Mouse (Mus musculus) lung, postnatal 0 days (tissue): ENCODE results near the gene Bahd1. TPM values are rescaled to one million over a fixed set of nuclear protein-coding genes. Genes with fewer than 3 reads are reported as not detected.
A peak's percentile ranks its signal among the peaks of the same experiment; 100 is the strongest.

Source experiments
- ATAC-seq: fragments of 200-750 bp; cut with Nextera tagmentation; 2 replicates; pipeline ENCODE4 v1.8.0; 2017; ENCODE audit warnings: moderate library complexity
- DNase-seq: peaks from one replicate; pipeline ENCODE4 v3.0.0-alpha.2; 2016; ENCODE audit warnings: low spot score
- H3K27ac ChIP-seq: fragments of 300-500 bp; sonication (generic); 2 replicates; pipeline ENCODE4 v1.5.1; 2014; ENCODE audit warnings: antibody characterized with exemption, mild to moderate bottlenecking, low read length, mixed read lengths
- H3K27me3 ChIP-seq: fragments of 300-500 bp; sonication (generic); replicated peaks from 2 replicates; pipeline ENCODE4 v1.6.1; 2014; ENCODE audit warnings: low read length, mixed read lengths; ENCODE audit not compliant: insufficient read depth
- H3K36me3 ChIP-seq: fragments of 300-500 bp; sonication (generic); 2 replicates; pipeline ENCODE4 v1.6.1; 2014; ENCODE audit warnings: low read length, mixed read lengths; ENCODE audit not compliant: insufficient read depth
- H3K4me1 ChIP-seq: fragments of 300-500 bp; sonication (generic); 2 replicates; pipeline ENCODE4 v1.6.1; 2014; ENCODE audit warnings: antibody characterized with exemption, low read depth, low read length, mixed read lengths; ENCODE audit not compliant: insufficient read depth
- H3K4me2 ChIP-seq: fragments of 300-500 bp; sonication (generic); replicated peaks from 2 replicates; pipeline ENCODE4 v1.6.1; 2014; ENCODE audit warnings: low read depth, mild to moderate bottlenecking, low read length, moderate library complexity, mixed read lengths
- H3K4me3 ChIP-seq: fragments of 300-500 bp; sonication (generic); 2 replicates; pipeline ENCODE4 v1.5.1; 2014; ENCODE audit warnings: low read depth, low read length
- H3K9ac ChIP-seq: fragments of 300-500 bp; sonication (generic); replicated peaks from 2 replicates; pipeline ENCODE4 v1.6.1; 2014; ENCODE audit warnings: low read depth, mild to moderate bottlenecking
- H3K9me3 ChIP-seq: fragments of 300-500 bp; sonication (generic); 2 replicates; pipeline ENCODE4 v1.6.1; 2016; ENCODE audit warnings: low read length, mixed read lengths
- CTCF ChIP-seq: IDR thresholded peaks from 2 replicates; pipeline ENCODE4 v1.5.1; 2016; ENCODE audit warnings: antibody characterized with exemption, mild to moderate bottlenecking
- EP300 ChIP-seq: IDR thresholded peaks from 2 replicates; pipeline ENCODE4 v1.6.1; 2016; ENCODE audit warnings: antibody characterized with exemption, mild to moderate bottlenecking, control low read depth
- WGBS: fragments of 180-500 bp; shearing (Covaris S2); extraction: QIAGEN DNeasy Blood & Tissue Kit; methylation state at CpG from one replicate; pipeline ENCODE4 v1.1.7; 2014; 5-methylcytosine and 5-hydroxymethylcytosine counted together
- polyA plus RNA-seq: library from polyadenylated mRNA; unstranded; fragments of >200 nt; fragmentation: Nextera tagmentation; extraction: Ambion mirVana; gene quantifications from 2 replicates; pipeline ENCODE4 v1.2.1, GENCODE M21; 2015

The Bahd1 gene
- polyA plus RNA-seq, 1 experiment from 2014 or later, result 5.4 TPM

DNA sequence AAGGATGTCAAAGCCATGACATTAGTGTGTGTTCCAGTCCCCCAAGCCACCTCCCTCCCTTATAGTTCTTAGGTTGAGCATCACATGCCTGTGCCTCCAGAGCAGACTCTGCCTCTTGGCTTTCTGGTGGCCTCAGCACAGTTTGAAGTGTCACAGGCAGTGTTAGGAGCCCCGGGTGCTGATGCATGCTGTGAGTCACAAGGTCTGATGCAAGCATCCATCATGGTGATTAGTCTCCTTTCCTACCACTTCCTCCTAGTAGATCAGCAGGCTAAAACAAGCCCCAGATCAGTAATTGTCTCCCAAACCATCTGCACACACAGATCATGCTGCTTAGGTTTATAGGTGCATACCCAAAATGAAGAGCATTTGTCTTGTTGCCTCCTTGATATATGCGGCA lies 61.4 kb downstream of the Bahd1 start:
- no peak for ATAC-seq
- Histone ChIP-seq H3K4me1 (no peaks in the 10 kb centered on the region), H3K4me2 (no peak overlapping the region), H3K4me3 (no peak overlapping the region), H3K9me3 (no peaks in the 10 kb centered on the region), H3K27ac (no peak overlapping the region), H3K36me3 (no peaks in the 10 kb centered on the region), H3K9ac (no peak overlapping the region), H3K27me3 (no peaks in the 10 kb centered on the region)
- 39% methylated on average over 2 of the region's 2 CpGs for WGBS
- TF ChIP-seq EP300 (no peak), CTCF (no peak)
- DNase-seq, result peak; percentile 20

DNA sequence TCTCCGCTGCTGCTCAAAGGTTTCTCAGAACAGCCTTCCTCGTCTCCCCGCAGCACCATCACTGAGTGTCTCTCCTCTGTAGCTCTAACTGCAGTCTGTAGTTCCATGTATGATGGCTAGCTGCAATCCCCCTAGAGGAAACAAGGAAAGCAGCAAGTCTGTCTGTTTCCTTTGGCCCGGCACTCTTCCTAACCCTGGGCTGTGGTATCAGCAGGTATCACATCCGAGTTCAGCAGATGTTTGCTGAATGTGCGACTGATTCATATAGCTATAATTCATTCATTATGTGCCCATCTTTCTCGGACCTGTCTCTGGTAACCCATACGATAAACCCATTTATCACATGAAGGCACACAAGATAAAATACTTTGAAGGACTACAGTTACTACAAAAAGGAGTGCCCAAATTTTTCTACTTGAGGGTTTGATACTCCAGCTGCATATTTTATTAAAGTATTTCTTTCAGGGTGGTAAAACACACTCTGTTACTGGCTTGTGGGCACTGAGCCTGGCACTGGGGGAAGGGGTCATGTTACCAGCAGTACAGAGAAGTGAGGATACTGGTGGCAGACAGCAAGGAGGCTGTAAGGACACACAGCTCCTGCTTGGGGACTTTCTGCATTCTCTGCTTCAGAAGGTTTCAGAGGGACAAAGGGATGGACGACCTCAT lies 63.0 kb downstream of the Bahd1 start:
- Histone ChIP-seq H3K4me2 (no peak overlapping the region), H3K4me3 (no peak overlapping the region), H3K27me3 (no peaks in the 10 kb centered on the region), H3K9me3 (no peaks in the 10 kb centered on the region), H3K4me1 (no peaks in the 10 kb centered on the region), H3K27ac (no peak overlapping the region), H3K9ac (no peak overlapping the region), H3K36me3 (no peaks in the 10 kb centered on the region)
- no peak for ATAC-seq
- peak; percentile 39 for TF ChIP-seq CTCF
- no peak for TF ChIP-seq EP300
- WGBS, result 44% methylated on average over 9 of the region's 9 CpGs
- DNase-seq, result no peak

DNA sequence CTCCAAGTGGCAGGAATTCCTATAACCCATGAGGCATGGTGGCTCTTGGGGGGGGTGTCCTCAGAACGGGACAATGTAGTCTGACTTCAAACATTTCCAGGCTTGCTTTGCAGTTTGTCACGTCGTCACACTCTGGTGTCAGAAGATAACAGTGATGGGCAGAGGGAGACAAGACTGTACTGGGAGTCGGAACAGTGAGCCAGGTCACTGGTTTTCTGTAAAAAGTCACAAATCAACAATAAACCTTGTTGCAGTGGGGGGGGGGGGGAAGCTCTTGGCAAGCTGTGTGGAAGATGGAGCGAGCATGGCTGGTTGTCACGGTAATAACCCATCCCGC lies 63.5 kb downstream of the Bahd1 start:
- no peaks in the 10 kb centered on the region for H3K4me1 ChIP-seq
- WGBS, result 42% methylated on average over 7 of the region's 7 CpGs
- no peak for DNase-seq

DNA sequence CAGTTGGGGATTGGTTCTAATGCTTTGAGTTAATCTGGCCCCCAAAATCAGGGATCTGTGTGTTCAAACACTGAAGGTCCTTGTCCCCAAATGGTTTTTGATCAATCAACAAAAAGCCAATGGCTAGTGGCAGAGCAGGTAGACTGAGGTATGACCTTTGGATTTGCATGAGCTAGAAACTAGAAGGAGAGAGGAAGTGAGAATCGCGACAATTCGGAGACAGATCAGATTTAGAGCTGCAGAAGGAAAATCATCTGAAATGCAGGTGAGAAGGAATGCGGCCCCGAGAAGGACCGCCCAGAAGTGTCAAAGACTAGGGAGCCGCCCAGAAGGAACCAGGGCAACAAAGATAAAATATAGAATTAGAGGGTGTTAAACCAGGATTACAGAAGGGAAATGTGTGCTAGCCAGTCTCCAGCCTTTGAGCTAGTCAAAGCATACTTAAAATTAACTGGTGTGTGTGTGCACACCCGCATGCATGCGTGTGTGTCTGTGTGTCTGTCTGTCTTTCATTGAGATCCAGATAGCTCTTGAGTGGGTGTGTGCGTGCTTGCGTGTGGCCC lies 69.5 kb downstream of the Bahd1 start:
- Histone ChIP-seq H3K27me3 (0 out of 2 replicates have a peak, but pooled peaks cover 3% of the 10 kb centered on the region), H3K4me3 (no peak overlapping the region), H3K27ac (no peak overlapping the region), H3K4me1 (no peaks in the 10 kb centered on the region), H3K9ac (no peak overlapping the region), H3K9me3 (no peaks in the 10 kb centered on the region), H3K4me2 (no peak overlapping the region), H3K36me3 (no peaks in the 10 kb centered on the region)
- WGBS, result 80% methylated on average over 11 of the region's 11 CpGs
- no peak for TF ChIP-seq CTCF
- TF ChIP-seq EP300, result no peak
- DNase-seq (no peak), ATAC-seq (no peak)

More for the DNA sequence above, 63.5 kb downstream of the Bahd1 start:
- no peak overlapping the region for H3K4me3 ChIP-seq
- TF ChIP-seq EP300 (no peak), CTCF (no peak)
- H3K9me3 ChIP-seq, result no peaks in the 10 kb centered on the region
- no peak for ATAC-seq
- no peaks in the 10 kb centered on the region for H3K27me3 ChIP-seq
- H3K27ac ChIP-seq, result no peak overlapping the region
- no peaks in the 10 kb centered on the region for H3K36me3 ChIP-seq
- no peak overlapping the region for H3K9ac ChIP-seq
- no peak overlapping the region for H3K4me2 ChIP-seq

DNA sequence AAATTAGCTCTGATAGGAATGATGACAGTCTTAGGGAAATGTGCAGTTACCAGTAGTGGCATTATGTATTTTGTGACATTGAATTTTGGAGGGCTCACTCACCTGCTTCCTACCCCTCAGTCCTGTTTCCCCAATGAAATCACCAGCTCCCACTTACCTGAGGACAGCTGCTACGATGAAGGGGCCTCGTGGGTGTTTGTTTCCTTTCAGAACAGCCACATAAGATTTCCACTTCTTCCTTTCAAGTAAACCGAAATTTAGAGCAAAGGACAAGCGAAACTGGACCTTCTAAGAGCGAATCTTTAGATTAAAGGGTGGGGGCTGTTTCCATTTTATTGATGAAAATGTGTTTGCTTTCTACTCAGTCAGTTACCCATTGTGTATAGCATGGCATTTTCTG lies 71.9 kb downstream of the Bahd1 start:
- DNase-seq (no peak), ATAC-seq (no peak)
- Histone ChIP-seq H3K36me3 (no peaks in the 10 kb centered on the region), H3K4me1 (no peaks in the 10 kb centered on the region), H3K9ac (no peak overlapping the region), H3K27ac (no peak overlapping the region), H3K27me3 (0 out of 2 replicates have a peak, but pooled peaks cover 9% of the 10 kb centered on the region), H3K9me3 (no peaks in the 10 kb centered on the region), H3K4me2 (no peak overlapping the region), H3K4me3 (no peak overlapping the region)
- TF ChIP-seq CTCF (no peak), EP300 (no peak)
- 69% methylated on average over 5 of the region's 5 CpGs for WGBS

DNA sequence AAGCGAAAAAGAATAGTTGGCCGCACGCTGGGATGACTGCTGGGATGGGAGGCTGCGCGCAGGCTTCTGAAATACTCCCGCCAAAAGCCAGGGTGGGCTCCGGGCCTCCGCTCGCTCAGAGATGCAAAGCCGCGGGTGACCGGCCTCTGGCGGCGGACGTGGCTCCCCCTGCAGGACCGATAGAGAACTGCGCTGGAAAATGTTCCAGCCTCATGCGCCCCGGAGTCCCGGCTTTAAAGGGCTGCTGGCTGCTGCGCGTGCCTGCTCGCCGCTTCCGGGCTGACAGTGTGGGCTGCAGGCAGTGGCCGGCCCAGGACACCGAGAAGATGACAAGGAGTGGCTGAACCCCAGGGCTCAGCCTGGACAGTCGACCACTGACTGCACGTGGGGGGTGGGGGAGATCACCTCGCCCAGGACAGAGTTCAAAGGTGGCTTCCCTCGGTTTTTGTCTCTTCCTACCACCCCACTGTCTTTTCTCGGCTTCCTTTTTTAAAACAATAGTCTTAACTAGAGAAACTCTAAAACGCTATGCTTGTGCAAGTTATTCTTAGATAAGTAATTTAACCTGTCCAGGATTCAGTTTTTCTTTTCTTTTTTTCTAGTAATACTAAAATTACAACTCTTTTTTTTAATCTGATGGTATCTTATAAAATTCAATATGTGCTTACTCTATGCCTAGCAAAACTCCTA lies 72.7 kb downstream of the Bahd1 start:
- TF ChIP-seq CTCF, result peak; percentile 91
- TF ChIP-seq EP300, result no peak
- DNase-seq (peak; percentile 91), ATAC-seq (peak; percentile 70)
- under 1% methylated on average over 33 of the region's 33 CpGs for WGBS
- 0 out of 2 replicates have a peak overlapping the region, but pooled peaks have one; percentile 10 for H3K4me3 ChIP-seq
- H3K4me2 ChIP-seq, result peak overlapping the region; percentile 56
- no peaks in the 10 kb centered on the region for H3K4me1 ChIP-seq
- no peak overlapping the region for H3K9ac ChIP-seq
- H3K9me3 ChIP-seq, result no peaks in the 10 kb centered on the region
- no peaks in the 10 kb centered on the region for H3K36me3 ChIP-seq
- 0 out of 2 replicates have a peak, but pooled peaks cover 9% of the 10 kb centered on the region for H3K27me3 ChIP-seq
- no peak overlapping the region for H3K27ac ChIP-seq

Other genes with a start within 250 kb of the Bahd1 start
- 1.1 and 2.0 TPM in 2 replicates for gene Pak6, start 237.1 kb upstream of the Bahd1 start, polyA plus RNA-seq
- gene Ankrd63, start 196.4 kb upstream of the Bahd1 start, polyA plus RNA-seq, result 0.02 and 0.05 TPM in 2 replicates
- 1.6 TPM in 2 replicates for gene Plcb2, start 171.9 kb upstream of the Bahd1 start, polyA plus RNA-seq
- gene Inafm2, start 154.6 kb upstream of the Bahd1 start, polyA plus RNA-seq, result 34.5 and 35.9 TPM in 2 replicates
- gene Ccdc9b, start 137.7 kb upstream of the Bahd1 start, polyA plus RNA-seq, result 4.3 and 4.7 TPM in 2 replicates
- 11.9 and 13.6 TPM in 2 replicates for gene Phgr1, start 127.6 kb upstream of the Bahd1 start, polyA plus RNA-seq
- gene Disp2, start 120.7 kb upstream of the Bahd1 start, polyA plus RNA-seq, result 0.95 and 1.1 TPM in 2 replicates
- 4.9 and 9.0 TPM in 2 replicates for gene Knstrn, start 86.4 kb upstream of the Bahd1 start, polyA plus RNA-seq
- 46.5 and 53.2 TPM in 2 replicates for gene Ivd, start 38.4 kb upstream of the Bahd1 start, polyA plus RNA-seq
- gene Chst14, start 26.1 kb downstream of the Bahd1 start, polyA plus RNA-seq, result 20.8 and 22.0 TPM in 2 replicates
- gene Ccdc32, start 129.0 kb downstream of the Bahd1 start, polyA plus RNA-seq, result 23.2 and 25.3 TPM in 2 replicates
- gene Rpusd2, start 134.4 kb downstream of the Bahd1 start, polyA plus RNA-seq, result 1.1 and 1.3 TPM in 2 replicates
- gene Knl1, start 146.7 kb downstream of the Bahd1 start, polyA plus RNA-seq, result 3.0 and 4.4 TPM in 2 replicates
- 4.2 and 5.1 TPM in 2 replicates for gene Rad51, start 212.4 kb downstream of the Bahd1 start, polyA plus RNA-seq